Mouse (Mus musculus): Measurements from ENCODE around the gene Gsg1l. TPM values are rescaled to one million over a fixed set of nuclear protein-coding genes. Genes with fewer than 3 reads are reported as not detected.

Gene Gsg1l
- polyA plus RNA-seq, 1 experiment = not detected

- Histone ChIP-seq H3K27ac (replicated peaks; ENCODE audit: low read depth, low read length) (no peak overlapping the region), H3K4me1 (ENCODE audit: control insufficient read depth, insufficient read depth, insufficient read length, low read length) (no peaks in the 10 kb centered on the region)
These were observed 122.7 kb downstream of the Gsg1l start for GRCm38 (mm10) chr7:125959294-125960048.

GRCm38 (mm10) chr7:125958856-125959255 is 123.4 kb downstream of the Gsg1l start:
- H3K27ac ChIP-seq (replicated peaks; ENCODE audit: low read depth, low read length) = no peak overlapping the region
- no peak overlapping the region for H3K4me3 ChIP-seq (ENCODE audit: insufficient read depth, low read depth, low read length)
- H3K4me1 ChIP-seq (ENCODE audit: control insufficient read depth, insufficient read depth, insufficient read length, low read length) = no peaks in the 10 kb centered on the region

More at GRCm38 (mm10) chr7:125959294-125960048, 122.7 kb downstream of the Gsg1l start:
- no peak overlapping the region for H3K4me3 ChIP-seq (ENCODE audit: insufficient read depth, low read depth, low read length)

GRCm38 (mm10) chr7:125954994-125955393 is 127.2 kb downstream of the Gsg1l start:
- H3K27ac ChIP-seq (replicated peaks; ENCODE audit: low read depth, low read length) = no peak overlapping the region
- H3K4me3 ChIP-seq (ENCODE audit: insufficient read depth, low read depth, low read length) = no peak overlapping the region
- no peaks in the 10 kb centered on the region for H3K4me1 ChIP-seq (ENCODE audit: control insufficient read depth, insufficient read depth, insufficient read length, low read length)

- H3K4me3 ChIP-seq (ENCODE audit: insufficient read depth, low read depth, low read length) = no peak overlapping the region
- no peaks in the 10 kb centered on the region for H3K4me1 ChIP-seq (ENCODE audit: control insufficient read depth, insufficient read depth, insufficient read length, low read length)
- H3K27ac ChIP-seq (replicated peaks; ENCODE audit: low read depth, low read length) = no peak overlapping the region
These were observed 127.8 kb downstream of the Gsg1l start for GRCm38 (mm10) chr7:125954356-125954878.

- no peak overlapping the region for H3K4me3 ChIP-seq (ENCODE audit: insufficient read depth, low read depth, low read length)
These were observed 128.4 kb downstream of the Gsg1l start for GRCm38 (mm10) chr7:125953844-125954243.

GRCm38 (mm10) chr7:125951911-125952310 is 130.3 kb downstream of the Gsg1l start:
- Histone ChIP-seq H3K4me3 (ENCODE audit: insufficient read depth, low read depth, low read length) (no peak overlapping the region), H3K4me1 (ENCODE audit: control insufficient read depth, insufficient read depth, insufficient read length, low read length) (no peaks in the 10 kb centered on the region), H3K27ac (replicated peaks; ENCODE audit: low read depth, low read length) (no peak overlapping the region)

More at GRCm38 (mm10) chr7:125953844-125954243, 128.4 kb downstream of the Gsg1l start:
- Histone ChIP-seq H3K27ac (replicated peaks; ENCODE audit: low read depth, low read length) (no peak overlapping the region), H3K4me1 (ENCODE audit: control insufficient read depth, insufficient read depth, insufficient read length, low read length) (no peaks in the 10 kb centered on the region)

- Histone ChIP-seq H3K4me3 (ENCODE audit: insufficient read depth, low read depth, low read length) (no peak overlapping the region), H3K27ac (replicated peaks; ENCODE audit: low read depth, low read length) (no peak overlapping the region), H3K4me1 (ENCODE audit: control insufficient read depth, insufficient read depth, insufficient read length, low read length) (0 out of 2 replicates have a peak, but pooled peaks cover 8% of the 10 kb centered on the region)
These were observed 133.2 kb downstream of the Gsg1l start for GRCm38 (mm10) chr7:125948973-125949372.

- 0 out of 2 replicates have a peak, but pooled peaks cover 8% of the 10 kb centered on the region for H3K4me1 ChIP-seq (ENCODE audit: control insufficient read depth, insufficient read depth, insufficient read length, low read length)
- no peak overlapping the region for H3K27ac ChIP-seq (replicated peaks; ENCODE audit: low read depth, low read length)
- no peak overlapping the region for H3K4me3 ChIP-seq (ENCODE audit: insufficient read depth, low read depth, low read length)
These were observed 136.3 kb downstream of the Gsg1l start for GRCm38 (mm10) chr7:125945915-125946314.

GRCm38 (mm10) chr7:125944631-125945030 is 137.6 kb downstream of the Gsg1l start:
- no peak overlapping the region for H3K4me3 ChIP-seq (ENCODE audit: insufficient read depth, low read depth, low read length)
- no peak overlapping the region for H3K27ac ChIP-seq (replicated peaks; ENCODE audit: low read depth, low read length)
- 0 out of 2 replicates have a peak, but pooled peaks cover 8% of the 10 kb centered on the region for H3K4me1 ChIP-seq (ENCODE audit: control insufficient read depth, insufficient read depth, insufficient read length, low read length)

GRCm38 (mm10) chr7:125943511-125943910 is 138.7 kb downstream of the Gsg1l start:
- Histone ChIP-seq H3K4me3 (ENCODE audit: insufficient read depth, low read depth, low read length) (no peak overlapping the region), H3K27ac (replicated peaks; ENCODE audit: low read depth, low read length) (no peak overlapping the region), H3K4me1 (ENCODE audit: control insufficient read depth, insufficient read depth, insufficient read length, low read length) (0 out of 2 replicates have a peak, but pooled peaks cover 8% of the 10 kb centered on the region)

GRCm38 (mm10) chr7:125942365-125943090 is 139.7 kb downstream of the Gsg1l start:
- no peak overlapping the region for H3K4me3 ChIP-seq (ENCODE audit: insufficient read depth, low read depth, low read length)
- 0 out of 2 replicates have a peak, but pooled peaks cover 8% of the 10 kb centered on the region for H3K4me1 ChIP-seq (ENCODE audit: control insufficient read depth, insufficient read depth, insufficient read length, low read length)
- H3K27ac ChIP-seq (replicated peaks; ENCODE audit: low read depth, low read length) = no peak overlapping the region

GRCm38 (mm10) chr7:125934319-125934718 is 147.9 kb downstream of the Gsg1l start:
- Histone ChIP-seq H3K4me3 (ENCODE audit: insufficient read depth, low read depth, low read length) (no peak overlapping the region), H3K4me1 (ENCODE audit: control insufficient read depth, insufficient read depth, insufficient read length, low read length) (peaks cover 6% of the 10 kb centered on the region; the same call in 1 of the 2 replicates), H3K27ac (replicated peaks; ENCODE audit: low read depth, low read length) (no peak overlapping the region)

GRCm38 (mm10) chr7:125933356-125934244 is 148.6 kb downstream of the Gsg1l start:
- peaks cover 6% of the 10 kb centered on the region; the same call in 1 of the 2 replicates for H3K4me1 ChIP-seq (ENCODE audit: control insufficient read depth, insufficient read depth, insufficient read length, low read length)
- H3K27ac ChIP-seq (replicated peaks; ENCODE audit: low read depth, low read length) = no peak overlapping the region
- no peak overlapping the region for H3K4me3 ChIP-seq (ENCODE audit: insufficient read depth, low read depth, low read length)

- no peak overlapping the region for H3K27ac ChIP-seq (replicated peaks; ENCODE audit: low read depth, low read length)
- no peak overlapping the region for H3K4me3 ChIP-seq (ENCODE audit: insufficient read depth, low read depth, low read length)
- H3K4me1 ChIP-seq (ENCODE audit: control insufficient read depth, insufficient read depth, insufficient read length, low read length) = peaks cover 6% of the 10 kb centered on the region; the same call in 1 of the 2 replicates
These were observed 150.6 kb downstream of the Gsg1l start for GRCm38 (mm10) chr7:125931602-125932001.
